Mouse (Mus musculus): ENCODE measurements around the gene Pptc7. TPM values are rescaled to one million over a fixed set of nuclear protein-coding genes. Genes with fewer than 3 reads are reported as not detected.

The Pptc7 gene
- 20.0 and 20.4 TPM in 2 replicates for polyA plus RNA-seq (2012; rRNA removed)

- DNase-seq (ENCODE audit: low read depth) = no peak
Measured at GRCm38 (mm10) chr5:122284183-122285028, at the start of gene Pptc7. TSS of gene Pptc7 (plus strand) at chr5:122284365.

GRCm38 (mm10) chr5:122235196-122235836, 48.8 kb upstream of the Pptc7 start:
- no peak for DNase-seq (ENCODE audit: low read depth)

- DNase-seq (ENCODE audit: low read depth) = no peak
Measured at GRCm38 (mm10) chr5:122237200-122237599, 47.0 kb upstream of the Pptc7 start.

GRCm38 (mm10) chr5:122239618-122240017, 44.5 kb upstream of the Pptc7 start:
- no peak for DNase-seq (ENCODE audit: low read depth)

GRCm38 (mm10) chr5:122240521-122240920, 43.6 kb upstream of the Pptc7 start:
- DNase-seq (ENCODE audit: low read depth) = no peak

- DNase-seq (ENCODE audit: low read depth) = no peak
Measured at GRCm38 (mm10) chr5:122240989-122241388, 43.2 kb upstream of the Pptc7 start.

- peak; percentile 52 for DNase-seq (ENCODE audit: low read depth)
Measured at GRCm38 (mm10) chr5:122242521-122243123, 41.5 kb upstream of the Pptc7 start.

- no peak for DNase-seq (ENCODE audit: low read depth)
Measured at GRCm38 (mm10) chr5:122243781-122244523, 40.2 kb upstream of the Pptc7 start.

GRCm38 (mm10) chr5:122245186-122245585, 39.0 kb upstream of the Pptc7 start:
- DNase-seq (ENCODE audit: low read depth) = no peak

GRCm38 (mm10) chr5:122246547-122247167, 37.5 kb upstream of the Pptc7 start:
- no peak for DNase-seq (ENCODE audit: low read depth)

- no peak for DNase-seq (ENCODE audit: low read depth)
Measured at GRCm38 (mm10) chr5:122247529-122247928, 36.6 kb upstream of the Pptc7 start.

GRCm38 (mm10) chr5:122247934-122248333, 36.2 kb upstream of the Pptc7 start:
- no peak for DNase-seq (ENCODE audit: low read depth)

GRCm38 (mm10) chr5:122249281-122249680, 34.9 kb upstream of the Pptc7 start:
- DNase-seq (ENCODE audit: low read depth) = no peak

GRCm38 (mm10) chr5:122251895-122252606, 32.1 kb upstream of the Pptc7 start:
- no peak for DNase-seq (ENCODE audit: low read depth)

GRCm38 (mm10) chr5:122258027-122258741, 26.0 kb upstream of the Pptc7 start:
- no peak for DNase-seq (ENCODE audit: low read depth)

GRCm38 (mm10) chr5:122262104-122262503, 22.1 kb upstream of the Pptc7 start:
- DNase-seq (ENCODE audit: low read depth) = no peak

- DNase-seq (ENCODE audit: low read depth) = no peak
Measured at GRCm38 (mm10) chr5:122263933-122264905, 19.9 kb upstream of the Pptc7 start, which contains the start of gene Tctn1. TSS of gene Tctn1 (minus strand) at chr5:122264460.

- no peak for DNase-seq (ENCODE audit: low read depth)
Measured at GRCm38 (mm10) chr5:122265187-122265586, 19.0 kb upstream of the Pptc7 start.

GRCm38 (mm10) chr5:122265942-122266341, 18.2 kb upstream of the Pptc7 start:
- no peak for DNase-seq (ENCODE audit: low read depth)
